Mouse (Mus musculus) lung, embryonic 14.5 days (tissue): ENCODE data around the gene Trmt2b. TPM values are rescaled to one million over a fixed set of nuclear protein-coding genes. Genes with fewer than 3 reads are reported as not detected.
A peak's percentile ranks its signal among the peaks of the same experiment; 100 is the strongest.

Experiments
- ATAC-seq: fragments of 200-750 bp; cut with Nextera tagmentation; 2 replicates; pipeline ENCODE4 v1.8.0; 2017; ENCODE audit warnings: mild to moderate bottlenecking, moderate TSS enrichment, moderate library complexity; ENCODE audit not compliant: insufficient read depth
- DNase-seq: peaks from one replicate; pipeline ENCODE4 v3.0.0-alpha.2; 2015
- H3K27ac ChIP-seq: fragments of 300-500 bp; sonication (generic); 2 replicates; pipeline ENCODE4 v1.5.1; 2014; ENCODE audit warnings: low read depth, mild to moderate bottlenecking, moderate library complexity
- H3K27me3 ChIP-seq: fragments of 300-500 bp; sonication (generic); 2 replicates; pipeline ENCODE4 v1.6.1; 2014; ENCODE audit warnings: low read length, control low read depth; ENCODE audit not compliant: insufficient read depth
- H3K36me3 ChIP-seq: fragments of 300-500 bp; sonication (generic); 2 replicates; pipeline ENCODE4 v1.6.1; 2014; ENCODE audit warnings: control low read depth; ENCODE audit not compliant: insufficient read depth
- H3K4me1 ChIP-seq: fragments of 300-500 bp; sonication (generic); 2 replicates; pipeline ENCODE4 v1.6.1; 2014; ENCODE audit warnings: antibody characterized with exemption, control low read depth; ENCODE audit not compliant: insufficient read depth
- H3K4me2 ChIP-seq: fragments of 300-500 bp; sonication (generic); 2 replicates; pipeline ENCODE4 v1.6.1; 2014; ENCODE audit warnings: mild to moderate bottlenecking
- H3K4me3 ChIP-seq: fragments of 300-500 bp; sonication (generic); 2 replicates; pipeline ENCODE4 v1.5.1; 2014; ENCODE audit warnings: low read depth, low read length
- H3K9ac ChIP-seq: fragments of 300-500 bp; sonication (generic); 2 replicates; pipeline ENCODE4 v1.6.1; 2014
- H3K9me3 ChIP-seq: fragments of 300-500 bp; sonication (generic); 2 replicates; pipeline ENCODE4 v1.6.1; 2016; ENCODE audit warnings: low read depth, low read length, control low read depth
- CTCF ChIP-seq: IDR thresholded peaks from 2 replicates; pipeline ENCODE4 v1.5.1; 2016; ENCODE audit warnings: antibody characterized with exemption, low read depth
- WGBS: fragments of 180-500 bp; shearing (Covaris S2); extraction: QIAGEN DNeasy Blood & Tissue Kit; methylation state at CpG from one replicate; pipeline ENCODE4 v1.1.7; 2014; 5-methylcytosine and 5-hydroxymethylcytosine counted together
- polyA plus RNA-seq: library from polyadenylated mRNA; unstranded; fragments of >200 nt; fragmentation: Nextera tagmentation; extraction: Ambion mirVana; gene quantifications from 2 replicates; pipeline ENCODE4 v1.2.1, GENCODE M21; 2014

The Trmt2b gene
- polyA plus RNA-seq, 1 experiment from 2014 or later, result 18.0 TPM

DNA sequence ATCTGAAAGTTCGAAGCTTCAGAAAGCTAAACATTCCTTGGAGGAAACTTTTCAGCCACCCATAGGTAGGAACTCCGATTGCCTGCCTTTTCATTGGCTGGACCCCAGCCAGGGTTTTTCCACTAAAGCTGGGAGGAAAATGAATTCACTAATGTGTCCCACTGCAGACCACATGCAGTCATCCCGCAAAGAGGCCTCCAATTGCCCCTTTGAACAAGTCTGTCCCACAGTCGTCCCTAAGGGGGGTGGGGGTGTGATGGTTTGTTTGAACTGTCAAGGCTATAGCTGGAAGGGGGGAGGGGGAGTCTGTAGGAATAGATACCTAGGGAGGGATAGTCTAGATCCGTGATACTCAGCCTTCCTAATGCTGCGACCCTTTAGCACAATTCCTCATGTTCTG, 1.1 kb downstream of the Trmt2b start:
- Histone ChIP-seq H3K36me3 (no peaks in the 10 kb centered on the region), H3K4me3 (peak overlapping the region; percentile 16; the same call in 1 of the 2 replicates), H3K9me3 (no peaks in the 10 kb centered on the region), H3K27me3 (no peaks in the 10 kb centered on the region), H3K9ac (no peak overlapping the region), H3K27ac (no peak overlapping the region), H3K4me1 (no peaks in the 10 kb centered on the region), H3K4me2 (peak overlapping the region; percentile 57)
- TF ChIP-seq CTCF, result no peak
- 16% methylated on average over 6 of the region's 6 CpGs for WGBS
- peak; percentile 36; the same call in 1 of the 2 replicates for ATAC-seq
- DNase-seq, result peak; percentile 71

DNA sequence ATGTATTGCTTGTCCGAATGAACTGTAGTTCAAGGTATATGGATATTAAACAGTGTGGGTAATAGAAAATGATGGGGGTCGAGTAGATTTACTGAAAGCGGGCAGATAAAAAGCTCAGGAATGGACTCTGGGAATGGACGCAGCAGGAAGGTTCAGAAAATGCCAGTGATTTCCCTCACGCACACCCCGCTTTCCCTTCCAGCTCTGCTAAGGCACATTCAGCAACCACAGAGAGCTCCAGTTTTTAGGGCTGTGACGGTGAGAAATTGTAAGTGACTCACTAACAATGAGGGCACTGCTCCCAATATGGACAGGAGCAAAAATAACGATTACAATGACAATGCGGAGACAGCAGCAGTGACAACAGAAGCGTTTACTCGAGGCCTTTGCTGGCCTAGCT, 14.7 kb downstream of the Trmt2b start:
- Histone ChIP-seq H3K27ac (no peak overlapping the region), H3K9me3 (no peaks in the 10 kb centered on the region), H3K4me1 (no peaks in the 10 kb centered on the region), H3K27me3 (no peaks in the 10 kb centered on the region), H3K36me3 (no peaks in the 10 kb centered on the region), H3K9ac (no peak overlapping the region), H3K4me3 (no peak overlapping the region), H3K4me2 (no peak overlapping the region)
- 76% methylated on average over 11 of the region's 11 CpGs for WGBS
- no peak for ATAC-seq
- no peak for TF ChIP-seq CTCF
- no peak for DNase-seq

DNA sequence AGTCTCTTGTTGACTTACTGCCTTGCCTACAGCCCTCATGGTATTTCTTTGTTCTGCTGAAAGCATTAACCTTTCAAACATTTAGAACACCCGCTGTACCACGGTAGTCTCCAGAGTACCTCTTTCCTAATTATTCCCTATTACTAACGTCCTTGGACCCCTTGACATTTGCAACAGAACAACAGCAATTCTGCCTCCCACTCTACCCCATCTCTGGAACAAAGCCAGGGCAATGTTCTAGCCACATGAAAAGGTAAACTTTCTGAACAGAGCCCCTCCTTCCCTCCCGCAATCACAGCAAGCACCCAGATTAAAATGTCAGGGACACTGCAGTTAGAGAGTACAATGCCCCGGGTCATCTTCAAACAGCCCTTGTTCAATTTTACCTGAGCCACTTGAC, 15.6 kb downstream of the Trmt2b start:
- Histone ChIP-seq H3K4me1 (no peaks in the 10 kb centered on the region), H3K27me3 (no peaks in the 10 kb centered on the region), H3K36me3 (no peaks in the 10 kb centered on the region), H3K4me2 (no peak overlapping the region), H3K27ac (no peak overlapping the region), H3K9ac (no peak overlapping the region), H3K4me3 (no peak overlapping the region), H3K9me3 (no peaks in the 10 kb centered on the region)
- no peak for DNase-seq
- 66% methylated on average over 5 of the region's 5 CpGs for WGBS
- no peak for TF ChIP-seq CTCF
- no peak for ATAC-seq

DNA sequence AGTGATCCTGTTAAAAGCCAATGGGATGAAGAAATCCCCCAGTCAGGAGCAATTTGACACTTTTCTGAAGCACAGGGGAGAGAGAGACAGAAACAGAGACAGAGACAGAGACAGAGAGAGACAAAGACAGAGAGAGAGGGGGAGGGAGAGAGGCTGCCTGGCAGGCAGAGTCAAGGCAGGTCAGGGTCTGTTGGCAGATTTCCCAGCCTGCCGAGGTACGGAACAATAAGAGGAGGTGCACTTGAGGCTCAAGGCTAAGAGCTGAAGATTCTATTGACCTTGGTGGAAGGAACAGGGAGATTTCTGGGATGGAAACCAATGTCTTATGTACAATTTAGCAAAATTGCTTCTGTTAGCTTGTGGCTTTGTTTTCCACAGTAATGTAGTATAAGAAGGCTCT, 28.6 kb downstream of the Trmt2b start:
- TF ChIP-seq CTCF, result no peak
- Histone ChIP-seq H3K4me2 (no peak overlapping the region), H3K9me3 (no peaks in the 10 kb centered on the region), H3K36me3 (no peaks in the 10 kb centered on the region), H3K27me3 (no peaks in the 10 kb centered on the region), H3K4me3 (no peak overlapping the region), H3K27ac (no peak overlapping the region), H3K9ac (no peak overlapping the region), H3K4me1 (no peaks in the 10 kb centered on the region)
- WGBS, result 39% methylated on average over 2 of the region's 2 CpGs
- DNase-seq (peak; percentile 28), ATAC-seq (no peak)

DNA sequence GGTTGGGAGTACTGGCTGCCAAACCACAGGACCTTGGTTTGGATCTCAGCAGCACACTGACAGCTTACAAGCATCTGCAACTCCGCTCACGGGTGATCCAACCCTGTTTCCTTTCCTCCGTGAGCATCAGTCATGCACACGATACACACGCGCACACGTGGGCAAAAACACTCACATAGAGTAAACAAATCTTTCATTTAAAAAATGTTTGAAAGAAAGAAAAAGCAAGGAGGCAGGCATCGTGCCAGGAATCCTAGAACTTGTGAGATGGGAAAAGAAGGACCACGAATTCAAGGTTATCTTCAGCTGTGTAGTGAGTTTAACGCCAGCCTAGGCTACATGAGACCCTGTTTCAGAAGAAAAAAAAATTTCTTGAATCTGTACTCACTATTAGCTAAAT, 30.8 kb downstream of the Trmt2b start:
- 58% methylated on average over 10 of the region's 10 CpGs for WGBS
- DNase-seq (peak; percentile 3), ATAC-seq (no peak)
- H3K4me1 ChIP-seq, result no peaks in the 10 kb centered on the region
- no peak overlapping the region for H3K27ac ChIP-seq
- H3K4me2 ChIP-seq, result no peak overlapping the region
- no peak for TF ChIP-seq CTCF
- no peaks in the 10 kb centered on the region for H3K27me3 ChIP-seq
- no peak overlapping the region for H3K4me3 ChIP-seq
- H3K36me3 ChIP-seq, result no peaks in the 10 kb centered on the region
- H3K9ac ChIP-seq, result no peak overlapping the region
- H3K9me3 ChIP-seq, result no peaks in the 10 kb centered on the region

DNA sequence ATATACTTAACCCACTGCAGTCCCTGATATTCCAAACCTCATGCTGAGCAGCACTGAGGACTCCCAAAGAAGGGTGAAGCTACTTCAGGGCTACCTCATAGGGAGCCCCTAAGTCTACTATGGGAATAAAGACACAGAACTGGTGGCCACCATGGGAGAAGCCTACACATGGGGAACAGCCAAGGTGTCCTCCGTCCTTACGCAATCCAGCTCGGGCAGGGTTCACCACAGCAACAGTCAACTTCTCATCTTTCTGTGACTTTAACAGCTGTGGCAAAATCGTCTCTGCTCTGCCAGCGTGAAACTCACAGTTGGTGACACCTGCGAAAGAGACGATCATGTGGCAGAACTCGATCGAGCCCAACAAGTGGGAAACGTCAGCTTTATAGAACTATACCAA, 38.5 kb downstream of the Trmt2b start:
- WGBS, result 91% methylated on average over 10 of the region's 10 CpGs
- Histone ChIP-seq H3K36me3 (peaks cover 5% of the 10 kb centered on the region; the same call in 1 of the 2 replicates), H3K27me3 (no peaks in the 10 kb centered on the region), H3K4me1 (no peaks in the 10 kb centered on the region), H3K9me3 (no peaks in the 10 kb centered on the region), H3K9ac (no peak overlapping the region), H3K4me2 (no peak overlapping the region), H3K4me3 (no peak overlapping the region), H3K27ac (no peak overlapping the region)
- no peak for TF ChIP-seq CTCF
- DNase-seq, result no peak
- ATAC-seq, result no peak

DNA sequence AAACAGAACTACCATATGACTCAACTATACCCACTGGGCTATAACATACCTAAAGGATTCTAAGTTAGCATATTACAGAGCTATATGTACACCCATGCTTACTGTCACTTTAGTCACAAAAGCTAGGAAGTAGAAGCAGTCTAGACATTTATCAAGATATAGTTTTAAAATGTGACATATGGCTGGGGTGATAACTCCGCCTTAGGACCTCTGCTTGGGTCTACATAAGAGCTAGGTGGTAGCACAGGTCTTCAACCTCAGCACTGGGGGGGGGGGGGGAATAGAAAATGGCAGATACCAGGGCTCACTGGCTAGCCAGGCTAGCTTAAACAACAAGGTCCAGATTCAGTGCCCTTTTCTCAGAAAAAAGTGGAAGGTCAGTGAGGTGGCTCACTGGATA, 43.7 kb downstream of the Trmt2b start:
- H3K4me3 ChIP-seq, result no peak overlapping the region
- DNase-seq (no peak), ATAC-seq (no peak)
- 83% methylated on average over 1 of the region's 1 CpGs for WGBS
- no peak overlapping the region for H3K9ac ChIP-seq
- H3K27ac ChIP-seq, result no peak overlapping the region
- H3K9me3 ChIP-seq, result no peaks in the 10 kb centered on the region
- no peaks in the 10 kb centered on the region for H3K27me3 ChIP-seq
- no peaks in the 10 kb centered on the region for H3K4me1 ChIP-seq
- no peak overlapping the region for H3K4me2 ChIP-seq
- no peak for TF ChIP-seq CTCF
- no peaks in the 10 kb centered on the region for H3K36me3 ChIP-seq

DNA sequence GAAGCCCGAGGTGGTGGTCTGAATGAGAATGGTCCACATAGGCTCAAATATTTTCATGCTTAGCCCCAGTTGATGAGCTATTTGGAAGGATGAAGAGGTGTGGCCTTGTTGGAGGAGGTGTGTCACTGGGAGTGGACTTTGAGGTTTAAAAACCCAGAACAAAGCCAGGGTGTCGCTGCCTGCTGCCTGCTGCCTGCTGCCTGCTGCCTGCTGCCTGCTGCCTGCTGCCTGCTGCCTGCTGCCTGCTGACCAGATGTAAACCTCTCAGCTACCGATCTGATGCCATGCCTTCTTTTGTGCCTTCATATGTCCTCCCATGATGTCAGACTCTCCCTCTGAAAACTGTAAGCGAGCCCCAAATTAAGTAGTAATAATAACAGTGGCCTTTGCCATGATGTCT, 54.9 kb downstream of the Trmt2b start, which contains the start of gene Nox1:
TSS of gene Nox1 (minus strand) at position 101 of the 400 bp plus-strand sequence.
- Histone ChIP-seq H3K9me3 (no peaks in the 10 kb centered on the region), H3K4me2 (no peak within 1 kb of the TSS), H3K36me3 (no peaks in the 10 kb centered on the region), H3K27ac (no peak within 1 kb of the TSS), H3K4me3 (no peak within 1 kb of the TSS), H3K4me1 (no peaks in the 10 kb centered on the region), H3K27me3 (no peaks in the 10 kb centered on the region), H3K9ac (no peak within 1 kb of the TSS)
- no peak for TF ChIP-seq CTCF
- ATAC-seq, result no peak
- DNase-seq, result no peak
- WGBS, result 53% methylated on average over 4 of the region's 4 CpGs
